Mouse (Mus musculus) stomach, embryonic 14.5 days (tissue): ENCODE measurements at regions not wholly inside any gene's neighbourhood (a gene's known extent, or its start where the extent isn't known, plus 50 kb on each side); places are given as distances from the start of the nearest gene placed in this dataset.

ENCODE experiments used
- ATAC-seq: fragments of 200-750 bp; cut with Nextera tagmentation; 2 replicates; pipeline ENCODE4 v1.8.0; 2017; ENCODE audit warnings: low read depth, moderate TSS enrichment; ENCODE audit not compliant: insufficient number of reproducible peaks, insufficient read depth, low FRiP score
- H3K27ac ChIP-seq: fragments of 300-500 bp; sonication (generic); 2 replicates; pipeline ENCODE4 v1.5.1; 2014; ENCODE audit warnings: mild to moderate bottlenecking, low read length, moderate library complexity, mixed read lengths
- H3K27me3 ChIP-seq: fragments of 300-500 bp; sonication (generic); 2 replicates; pipeline ENCODE4 v1.6.1; 2014; ENCODE audit warnings: low read length, control low read depth, mixed read lengths; ENCODE audit not compliant: control insufficient read depth, insufficient read depth
- H3K36me3 ChIP-seq: fragments of 300-500 bp; sonication (generic); 2 replicates; pipeline ENCODE4 v1.6.1; 2014; ENCODE audit warnings: mild to moderate bottlenecking, control low read depth, low read length, moderate library complexity, mixed read lengths; ENCODE audit not compliant: control insufficient read depth, insufficient read depth
- H3K4me1 ChIP-seq: fragments of 300-500 bp; sonication (generic); 2 replicates; pipeline ENCODE4 v1.6.1; 2014; ENCODE audit warnings: low read length, control low read depth, mixed read lengths; ENCODE audit not compliant: control insufficient read depth, insufficient read depth
- H3K4me2 ChIP-seq: fragments of 300-500 bp; sonication (generic); replicated peaks from 2 replicates; pipeline ENCODE4 v1.6.1; 2014; ENCODE audit warnings: low read depth, low read length, control low read depth
- H3K4me3 ChIP-seq: fragments of 300-500 bp; sonication (generic); 2 replicates; pipeline ENCODE4 v1.5.1; 2014; ENCODE audit warnings: low read depth, low read length, control low read depth
- H3K9ac ChIP-seq: fragments of 300-500 bp; sonication (generic); replicated peaks from 2 replicates; pipeline ENCODE4 v1.6.1; 2014; ENCODE audit warnings: low read depth, mild to moderate bottlenecking, control low read depth, low read length, moderate library complexity, mixed read lengths
- H3K9me3 ChIP-seq: fragments of 300-500 bp; sonication (generic); 2 replicates; pipeline ENCODE4 v1.6.1; 2016; ENCODE audit warnings: low read depth, low read length, control low read depth; ENCODE audit not compliant: control insufficient read depth
- WGBS: fragments of 180-500 bp; shearing (Covaris S2); extraction: QIAGEN DNeasy Blood & Tissue Kit; methylation state at CpG from one replicate; pipeline ENCODE4 v1.1.7; 2014; 5-methylcytosine and 5-hydroxymethylcytosine counted together

GRCm38 (mm10) chr4:7666935-7667594 lies 571.8 kb downstream of the Car8 start:
- Histone ChIP-seq H3K9me3 (no peaks in the 10 kb centered on the region), H3K9ac (no peak overlapping the region), H3K4me2 (no peak overlapping the region), H3K27me3 (no peaks in the 10 kb centered on the region), H3K4me1 (no peaks in the 10 kb centered on the region), H3K27ac (no peak overlapping the region), H3K4me3 (no peak overlapping the region), H3K36me3 (no peaks in the 10 kb centered on the region)
- 28% methylated on average over 7 of the region's 7 CpGs for WGBS
- peak; percentile 84; the same call in 1 of the 2 replicates for ATAC-seq

GRCm38 (mm10) chr4:7642878-7643590 lies 595.8 kb downstream of the Car8 start:
- no peak for ATAC-seq
- WGBS, result 78% methylated on average over 8 of the region's 8 CpGs

GRCm38 (mm10) chr4:7597671-7598390 lies 641.0 kb downstream of the Car8 start:
- no peaks in the 10 kb centered on the region for H3K27me3 ChIP-seq
- H3K4me1 ChIP-seq, result no peaks in the 10 kb centered on the region
- no peak overlapping the region for H3K27ac ChIP-seq
- no peaks in the 10 kb centered on the region for H3K36me3 ChIP-seq
- 66% methylated on average over 4 of the region's 4 CpGs for WGBS
- no peak overlapping the region for H3K4me3 ChIP-seq
- no peak overlapping the region for H3K4me2 ChIP-seq
- no peak for ATAC-seq
- no peaks in the 10 kb centered on the region for H3K9me3 ChIP-seq
- no peak overlapping the region for H3K9ac ChIP-seq

More at GRCm38 (mm10) chr4:7642878-7643590, 595.8 kb downstream of the Car8 start:
- Histone ChIP-seq H3K4me3 (no peak overlapping the region), H3K9ac (no peak overlapping the region), H3K27ac (no peak overlapping the region), H3K4me2 (no peak overlapping the region), H3K27me3 (no peaks in the 10 kb centered on the region), H3K4me1 (no peaks in the 10 kb centered on the region), H3K9me3 (no peaks in the 10 kb centered on the region), H3K36me3 (no peaks in the 10 kb centered on the region)

- Histone ChIP-seq H3K9me3 (no peaks in the 10 kb centered on the region), H3K27ac (no peak overlapping the region), H3K27me3 (no peaks in the 10 kb centered on the region), H3K4me3 (no peak overlapping the region), H3K4me1 (no peaks in the 10 kb centered on the region), H3K36me3 (no peaks in the 10 kb centered on the region), H3K4me2 (no peak overlapping the region), H3K9ac (no peak overlapping the region)
- 66% methylated on average over 4 of the region's 4 CpGs for WGBS
- no peak for ATAC-seq
Measured at GRCm38 (mm10) chr4:7596116-7596515, 642.7 kb downstream of the Car8 start.

GRCm38 (mm10) chr4:7583851-7584250 lies 655.0 kb downstream of the Car8 start:
- Histone ChIP-seq H3K27me3 (no peaks in the 10 kb centered on the region), H3K27ac (no peak overlapping the region), H3K4me2 (no peak overlapping the region), H3K36me3 (no peaks in the 10 kb centered on the region), H3K4me1 (no peaks in the 10 kb centered on the region), H3K4me3 (no peak overlapping the region), H3K9ac (no peak overlapping the region), H3K9me3 (no peaks in the 10 kb centered on the region)
- ATAC-seq, result no peak
- WGBS, result 87% methylated on average over 4 of the region's 4 CpGs

- 62% methylated on average over 4 of the region's 4 CpGs for WGBS
- Histone ChIP-seq H3K9me3 (no peaks in the 10 kb centered on the region), H3K27ac (no peak overlapping the region), H3K4me3 (no peak overlapping the region), H3K4me1 (no peaks in the 10 kb centered on the region), H3K27me3 (no peaks in the 10 kb centered on the region), H3K36me3 (no peaks in the 10 kb centered on the region), H3K4me2 (no peak overlapping the region), H3K9ac (no peak overlapping the region)
- no peak for ATAC-seq
Measured at GRCm38 (mm10) chr4:7581931-7582330, 656.9 kb downstream of the Car8 start.

GRCm38 (mm10) chr4:7581220-7581916 lies 657.5 kb downstream of the Car8 start:
- H3K4me1 ChIP-seq, result no peaks in the 10 kb centered on the region
- H3K27me3 ChIP-seq, result no peaks in the 10 kb centered on the region
- H3K27ac ChIP-seq, result no peak overlapping the region; the same call in 1 of the 2 replicates
- no peaks in the 10 kb centered on the region for H3K36me3 ChIP-seq
- no peak for ATAC-seq
- H3K9ac ChIP-seq, result no peak overlapping the region
- H3K9me3 ChIP-seq, result no peaks in the 10 kb centered on the region
- WGBS, result 46% methylated on average over 8 of the region's 8 CpGs
- H3K4me3 ChIP-seq, result no peak overlapping the region
- H3K4me2 ChIP-seq, result 0 out of 2 replicates have a peak overlapping the region, but pooled peaks have one; percentile 27

- Histone ChIP-seq H3K9me3 (no peaks in the 10 kb centered on the region), H3K9ac (no peak overlapping the region), H3K36me3 (no peaks in the 10 kb centered on the region), H3K27ac (no peak overlapping the region), H3K4me3 (no peak overlapping the region), H3K27me3 (no peaks in the 10 kb centered on the region), H3K4me1 (no peaks in the 10 kb centered on the region), H3K4me2 (peak overlapping the region; percentile 27; the same call in 1 of the 2 replicates)
- 46% methylated on average over 10 of the region's 10 CpGs for WGBS
- ATAC-seq, result peak; percentile 42; the same call in 1 of the 2 replicates
Measured at GRCm38 (mm10) chr4:7580554-7581219, 658.2 kb downstream of the Car8 start.
